Mouse (Mus musculus) ZHBTc4 (cell line): ENCODE data around the gene Bcl6.

ENCODE experiments used
- DNase-seq: peaks from one replicate; pipeline ENCODE4 v3.0.0-alpha.2; 2011; ENCODE audit warnings: low read depth, low spot score

Bcl6 gene

DNA sequence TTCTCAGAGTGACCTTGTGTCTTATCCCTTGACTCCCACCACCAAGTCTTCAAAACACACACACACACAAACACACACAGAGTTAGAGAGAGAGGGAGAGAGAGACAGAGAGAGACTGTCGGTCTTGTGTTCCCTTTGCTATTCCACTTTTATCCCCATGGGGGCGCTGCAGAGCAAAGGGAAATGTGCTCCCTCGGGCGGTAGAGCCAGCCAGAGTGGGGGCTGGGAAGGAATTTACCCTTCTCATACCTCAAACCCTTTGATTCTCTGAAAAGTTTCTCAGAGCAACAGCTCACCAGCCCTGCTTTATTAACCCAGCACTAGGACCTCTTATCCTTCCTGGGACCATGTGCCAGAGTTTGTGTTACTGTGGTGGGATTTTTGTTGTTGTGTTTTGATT is 2.5 kb upstream of the Bcl6 start:
- peak; percentile 85 for DNase-seq

DNA sequence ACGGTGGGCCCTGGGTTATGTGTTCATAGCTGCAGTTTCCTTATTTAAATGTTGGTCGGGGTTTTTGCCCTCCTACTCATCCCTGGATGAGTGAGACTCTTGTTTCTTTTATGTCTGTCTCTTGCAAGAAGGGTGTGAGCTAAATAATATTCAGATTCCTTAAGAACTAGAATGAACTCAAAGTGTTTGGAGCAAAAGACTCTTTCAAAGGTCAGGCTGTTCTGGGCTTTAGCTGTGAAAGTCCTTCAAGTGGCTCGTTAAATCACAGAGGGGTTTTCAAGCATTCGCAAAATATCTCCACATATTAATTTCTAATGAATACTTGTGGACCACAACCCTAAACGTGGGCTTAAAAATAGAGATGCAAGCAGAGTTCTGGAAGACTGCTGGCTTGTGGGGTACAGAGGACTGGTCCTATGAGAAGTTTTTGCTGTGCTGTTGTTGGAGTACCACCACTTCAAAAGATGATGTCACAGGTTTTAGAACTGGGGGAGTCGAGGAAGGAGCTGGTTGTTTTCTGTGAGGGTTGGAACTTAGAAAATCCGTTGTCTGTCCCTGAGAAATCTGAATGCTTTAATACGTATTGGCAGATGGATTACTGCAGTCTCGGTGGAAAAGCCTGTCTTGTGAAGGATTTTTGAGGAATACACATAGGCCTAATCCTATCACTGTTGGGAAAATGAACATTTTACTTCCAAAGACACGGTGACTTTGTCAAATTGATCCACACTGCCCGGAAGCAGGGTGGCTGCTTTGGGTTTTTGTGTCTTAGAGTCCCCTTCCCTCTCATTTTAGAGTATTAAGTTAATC is 1.7 kb upstream of the Bcl6 start:
- no peak for DNase-seq

DNA sequence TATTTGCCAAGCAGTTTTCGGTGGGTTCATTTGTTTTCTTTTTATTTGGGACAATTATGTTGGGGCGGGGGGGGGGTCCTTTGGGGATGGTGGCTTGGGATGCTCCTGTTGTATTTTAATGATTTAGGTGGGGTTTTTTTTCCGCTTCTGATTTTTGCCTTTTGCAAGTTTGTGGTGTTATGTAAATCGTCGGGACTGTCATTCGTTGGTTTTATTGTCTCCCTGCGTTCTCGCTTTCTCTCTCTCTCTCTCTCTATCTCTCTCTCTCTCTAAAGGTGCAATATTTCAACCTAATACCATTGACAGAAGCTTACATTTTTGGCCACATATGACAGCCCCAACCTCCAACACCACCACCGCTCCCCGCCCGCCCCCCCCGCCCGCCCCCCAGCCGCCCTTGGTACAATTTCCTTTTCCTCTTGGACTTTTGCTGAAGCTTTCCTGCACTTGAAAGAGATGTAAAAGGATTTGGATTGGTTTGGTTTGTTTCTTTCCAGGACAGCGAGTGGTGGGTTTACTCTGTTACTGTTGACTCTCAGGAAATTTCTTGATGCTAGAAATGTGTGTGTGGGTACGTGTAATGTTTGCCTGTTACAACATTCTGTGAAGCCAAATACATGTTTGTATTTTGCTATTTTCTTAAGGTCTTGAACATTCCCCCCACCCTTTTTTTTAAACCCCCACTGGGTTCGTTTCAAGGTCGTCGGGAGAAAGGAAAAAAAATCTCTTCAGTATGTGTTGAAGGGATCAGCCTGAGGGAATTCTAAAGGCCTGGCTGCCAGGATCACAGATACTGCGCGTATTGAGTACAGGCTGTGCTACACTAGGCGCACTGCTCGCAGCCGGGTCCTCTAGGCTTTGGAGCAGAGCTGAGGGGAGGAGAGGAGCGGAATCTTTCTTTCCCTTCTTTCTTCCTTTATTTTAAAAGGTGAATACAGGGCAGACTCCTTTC is 833 bp upstream of the Bcl6 start:
- DNase-seq = peak; percentile 34

GRCm38 (mm10) chr16:23988157-23988465 is 541 bp downstream of the Bcl6 start:
- DNase-seq = no peak

- peak; percentile 55 for DNase-seq
Measured at GRCm38 (mm10) chr16:23987341-23988156, 1.1 kb downstream of the Bcl6 start.

GRCm38 (mm10) chr16:23986871-23987270 is 1.8 kb downstream of the Bcl6 start:
- peak; percentile 22 for DNase-seq

DNA sequence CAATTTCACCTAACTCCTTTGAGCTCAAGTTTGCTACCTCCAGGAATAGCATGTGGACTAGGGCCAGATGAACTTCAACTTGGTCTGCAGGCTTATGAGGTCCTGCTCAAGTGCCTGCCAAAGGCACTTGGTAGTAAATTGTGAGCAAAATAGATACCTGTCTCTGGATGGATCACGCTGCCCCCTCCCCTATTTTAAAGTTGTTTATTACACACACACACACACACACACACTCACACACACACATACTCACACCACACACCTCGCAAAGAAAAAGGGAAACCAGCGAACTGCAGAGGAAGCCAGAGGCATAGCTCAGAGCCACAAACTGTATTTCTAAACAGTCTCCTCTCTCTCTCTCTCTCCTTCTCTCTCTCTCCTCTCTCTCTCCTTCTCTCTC is 2.5 kb downstream of the Bcl6 start:
- DNase-seq = no peak

DNA sequence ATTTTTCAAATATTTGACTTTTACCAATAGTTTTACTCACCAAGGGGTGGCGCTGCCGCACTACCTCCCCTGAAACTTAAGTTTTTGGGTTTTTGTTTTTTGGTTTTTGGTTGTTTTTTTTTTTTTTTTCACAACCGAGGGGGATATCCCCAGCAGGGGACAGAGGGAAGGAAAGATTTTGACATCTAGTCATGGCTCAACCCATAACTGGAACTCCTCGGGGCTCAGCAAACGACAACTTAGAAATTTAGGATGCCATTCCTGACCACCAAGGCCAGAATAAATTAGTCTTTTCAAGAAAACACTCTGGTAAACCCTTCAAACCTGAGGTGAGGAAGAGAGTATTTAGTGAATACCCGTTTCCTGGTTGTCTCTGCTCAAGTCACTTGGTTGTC is 3.2 kb downstream of the Bcl6 start:
- DNase-seq = no peak

DNA sequence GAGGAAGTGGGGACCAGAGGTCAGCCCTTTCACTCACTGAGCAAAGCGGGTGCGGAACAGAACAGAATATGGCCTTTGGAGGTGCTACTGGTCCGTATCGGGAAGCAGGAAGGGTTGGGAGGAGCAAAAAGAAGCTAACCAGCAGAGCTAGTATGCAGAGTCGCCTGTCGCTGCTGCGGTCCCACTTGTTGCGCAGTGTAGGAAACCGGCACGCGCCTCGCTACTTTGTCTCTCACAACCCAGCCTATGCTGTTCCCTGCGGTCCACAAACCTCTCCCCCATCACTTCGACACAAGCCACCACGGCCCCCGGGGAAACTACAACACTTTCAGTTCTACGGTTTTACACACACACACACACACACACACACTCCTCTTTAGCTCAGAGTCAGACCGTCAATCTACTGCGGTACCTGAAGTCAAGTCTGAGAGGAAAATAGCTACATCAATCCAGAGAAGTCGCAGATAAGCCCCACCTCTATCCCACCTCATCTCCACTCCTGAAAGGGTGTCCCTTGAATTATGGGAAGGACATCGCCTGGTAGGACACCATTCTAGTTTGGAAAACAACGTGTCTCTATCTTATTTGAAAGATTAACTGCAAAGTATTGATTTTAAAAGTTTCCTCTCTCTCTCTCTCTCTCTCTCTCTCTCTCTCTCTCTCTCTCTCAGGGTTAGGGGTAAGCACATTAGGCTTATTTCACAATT is 3.7 kb downstream of the Bcl6 start:
- DNase-seq = peak; percentile 55

- DNase-seq = peak; percentile 91
Measured at GRCm38 (mm10) chr16:23984183-23984582, 4.5 kb downstream of the Bcl6 start.

- DNase-seq = peak; percentile 84
Measured at GRCm38 (mm10) chr16:23982891-23983588, 5.6 kb downstream of the Bcl6 start.

DNA sequence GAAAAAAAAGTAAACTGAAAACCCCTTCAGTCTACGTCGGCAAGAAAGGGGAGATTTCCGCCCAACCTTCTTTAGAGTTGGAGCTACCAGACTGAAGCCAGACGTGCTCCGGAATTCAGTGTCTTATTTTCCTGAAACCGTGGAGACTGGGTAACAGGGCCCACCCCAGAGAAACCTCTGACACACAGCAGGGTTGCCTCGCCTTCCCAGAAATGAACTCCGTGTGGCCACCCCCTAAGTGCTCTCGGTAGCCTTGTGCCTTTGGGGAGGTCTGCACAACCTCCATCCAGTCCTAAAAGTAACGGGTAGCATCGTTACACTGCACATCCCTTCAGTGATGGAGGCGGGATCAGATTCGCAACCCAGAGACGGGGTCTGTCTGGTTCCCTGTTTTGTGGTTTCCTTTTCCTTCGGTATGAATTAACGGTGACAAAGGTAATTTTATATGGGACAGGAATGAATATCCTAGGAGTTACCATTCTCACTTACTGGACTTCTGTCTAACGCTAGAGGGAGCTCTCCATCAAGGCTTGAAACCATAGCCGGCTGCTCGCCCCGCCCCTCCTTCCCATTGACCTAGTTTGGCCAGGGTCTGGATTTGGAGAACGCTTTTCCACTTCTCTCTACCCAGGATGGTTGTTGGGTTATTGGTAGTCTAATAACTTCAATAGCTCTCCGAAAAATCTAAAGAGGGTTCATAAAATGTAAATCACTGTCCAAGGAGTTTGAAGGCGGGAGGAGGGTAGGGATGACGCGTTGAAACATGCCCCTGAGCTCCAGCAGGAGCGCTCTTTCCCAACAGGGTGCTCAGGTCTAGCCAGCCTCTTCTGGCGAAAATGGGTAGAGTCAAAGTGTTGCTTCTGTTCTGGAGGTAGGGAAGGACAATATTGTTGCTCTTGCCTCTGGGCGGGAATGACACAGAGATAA is 6.5 kb downstream of the Bcl6 start:
- peak; percentile 89 for DNase-seq

DNA sequence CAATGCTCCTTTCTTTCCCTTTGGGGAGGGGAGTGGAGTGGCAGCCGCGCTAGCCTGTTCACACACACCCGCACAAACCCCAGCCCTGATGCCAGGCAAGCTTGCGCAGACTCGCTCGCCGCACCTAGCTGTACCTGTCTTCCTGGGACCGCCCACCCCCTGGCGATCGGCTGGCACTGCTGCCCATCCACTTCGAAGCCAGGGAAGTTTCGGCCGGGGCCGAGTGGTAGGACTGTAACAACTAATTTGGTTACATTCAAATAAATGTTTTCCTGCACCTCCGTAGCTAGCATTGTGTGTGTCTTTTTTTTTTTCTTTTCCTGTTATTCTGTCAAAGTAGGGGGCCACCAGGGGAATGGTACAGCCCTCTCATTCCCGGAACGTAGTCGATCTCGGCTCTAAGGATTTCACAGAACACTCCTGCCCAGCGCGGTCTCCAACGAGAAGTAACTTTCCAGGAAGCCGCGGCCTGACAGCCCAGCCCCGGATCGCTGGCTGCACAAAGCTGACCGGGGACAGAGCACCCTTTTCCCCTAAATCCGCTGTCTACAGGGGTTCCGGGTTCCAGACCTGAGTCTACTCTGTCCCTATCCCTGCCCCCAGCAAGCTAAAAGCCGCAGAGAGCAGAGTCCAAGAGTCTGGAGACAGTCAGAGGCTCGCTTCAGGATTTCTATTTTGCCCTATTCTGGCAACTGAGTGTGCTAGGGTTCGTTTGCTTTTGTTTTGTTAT is 7.5 kb downstream of the Bcl6 start:
- DNase-seq = peak; percentile 17

DNA sequence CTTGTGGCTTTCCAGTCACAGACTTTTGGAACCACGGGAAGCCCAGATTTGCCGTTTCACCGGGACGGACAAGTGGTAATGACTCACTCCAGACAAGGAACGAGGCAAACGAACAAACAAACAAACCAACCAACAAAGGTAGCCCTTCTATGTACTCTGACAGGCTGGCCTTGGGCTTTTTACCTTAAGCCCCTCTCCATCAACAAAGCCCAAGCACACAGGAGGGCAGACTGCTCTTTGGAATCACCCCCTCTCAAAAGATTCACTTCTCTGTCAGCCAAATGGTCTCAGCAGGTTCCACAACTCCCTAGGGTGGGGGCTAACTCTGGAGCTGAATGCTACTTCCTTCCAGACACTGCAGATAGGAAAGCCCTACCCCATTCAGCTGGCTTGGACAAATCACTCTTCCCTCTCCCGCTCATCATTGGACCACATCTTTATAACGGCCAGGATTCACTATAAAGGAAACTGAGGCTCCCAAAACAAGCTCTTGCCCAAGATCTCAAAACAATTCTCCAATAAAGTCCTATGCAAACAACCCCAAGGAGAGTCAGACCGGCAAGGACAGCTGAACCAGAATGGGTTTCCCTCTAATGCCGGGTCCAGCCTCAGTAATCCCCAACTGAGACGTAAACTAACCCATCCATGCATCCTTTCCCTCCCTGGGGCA is 8.3 kb downstream of the Bcl6 start:
- peak; percentile 15 for DNase-seq

DNA sequence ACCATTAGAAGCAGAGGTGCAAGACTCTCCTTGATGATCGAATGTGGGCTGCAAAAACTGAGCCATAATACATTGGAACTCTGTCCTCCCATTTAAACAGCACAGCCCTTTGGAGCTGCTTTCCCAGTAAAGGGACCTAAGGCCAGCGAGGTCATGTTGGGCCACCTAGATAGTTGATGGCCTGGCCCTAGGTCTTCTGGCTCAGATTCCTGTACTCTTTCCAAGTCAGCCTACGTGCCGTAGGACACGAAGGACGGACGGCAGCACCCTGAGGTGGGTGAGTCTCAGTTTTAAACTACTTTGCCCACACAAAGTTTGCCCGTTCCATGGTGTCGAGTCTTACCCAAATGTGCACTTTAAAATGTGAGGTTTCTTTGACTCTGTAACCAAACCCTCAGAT is 9.2 kb downstream of the Bcl6 start:
- DNase-seq = no peak

DNA sequence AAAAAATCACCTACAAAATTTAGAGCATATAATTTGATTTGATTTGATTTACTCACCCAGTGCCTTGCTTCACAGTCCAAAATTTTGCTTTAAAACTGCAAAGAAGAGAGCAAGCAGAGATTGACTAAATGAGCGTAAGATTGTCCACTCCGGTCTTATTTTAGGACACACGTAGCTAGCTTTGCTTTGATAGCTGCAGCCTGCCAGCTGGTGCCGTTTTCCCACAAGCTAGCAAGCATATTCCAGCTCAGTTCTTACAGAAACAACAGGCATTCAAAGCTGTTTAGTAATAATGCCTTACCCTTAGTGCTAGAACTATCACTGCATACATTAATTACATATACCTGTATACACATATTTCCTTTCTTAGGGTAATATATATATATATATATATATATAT is 10.2 kb downstream of the Bcl6 start:
- no peak for DNase-seq

DNA sequence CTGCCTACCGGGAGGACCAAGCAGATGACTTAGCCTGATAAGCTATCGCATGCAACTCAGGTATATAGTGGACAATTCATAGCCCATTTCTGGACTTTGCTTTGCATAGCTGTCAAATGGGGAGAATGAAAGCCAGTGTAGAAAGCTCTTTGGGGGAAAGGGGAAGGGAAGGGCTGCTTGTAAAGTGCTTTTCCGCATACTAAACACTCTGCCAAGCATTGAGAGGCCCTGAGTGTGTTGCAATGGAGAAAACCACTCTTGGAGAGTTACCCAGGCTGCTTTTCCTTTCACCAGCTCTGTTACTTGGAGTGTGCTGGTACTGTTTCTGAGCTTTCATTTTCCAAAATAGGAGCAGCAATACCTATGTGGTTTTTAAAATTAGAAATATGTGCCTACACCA is 10.9 kb downstream of the Bcl6 start:
- no peak for DNase-seq

- no peak for DNase-seq
Measured at GRCm38 (mm10) chr16:23976196-23976595, 12.5 kb downstream of the Bcl6 start.
